Comparison of ENCODE assay signal across 18 mouse cellular contexts in the genomic region with DNA sequence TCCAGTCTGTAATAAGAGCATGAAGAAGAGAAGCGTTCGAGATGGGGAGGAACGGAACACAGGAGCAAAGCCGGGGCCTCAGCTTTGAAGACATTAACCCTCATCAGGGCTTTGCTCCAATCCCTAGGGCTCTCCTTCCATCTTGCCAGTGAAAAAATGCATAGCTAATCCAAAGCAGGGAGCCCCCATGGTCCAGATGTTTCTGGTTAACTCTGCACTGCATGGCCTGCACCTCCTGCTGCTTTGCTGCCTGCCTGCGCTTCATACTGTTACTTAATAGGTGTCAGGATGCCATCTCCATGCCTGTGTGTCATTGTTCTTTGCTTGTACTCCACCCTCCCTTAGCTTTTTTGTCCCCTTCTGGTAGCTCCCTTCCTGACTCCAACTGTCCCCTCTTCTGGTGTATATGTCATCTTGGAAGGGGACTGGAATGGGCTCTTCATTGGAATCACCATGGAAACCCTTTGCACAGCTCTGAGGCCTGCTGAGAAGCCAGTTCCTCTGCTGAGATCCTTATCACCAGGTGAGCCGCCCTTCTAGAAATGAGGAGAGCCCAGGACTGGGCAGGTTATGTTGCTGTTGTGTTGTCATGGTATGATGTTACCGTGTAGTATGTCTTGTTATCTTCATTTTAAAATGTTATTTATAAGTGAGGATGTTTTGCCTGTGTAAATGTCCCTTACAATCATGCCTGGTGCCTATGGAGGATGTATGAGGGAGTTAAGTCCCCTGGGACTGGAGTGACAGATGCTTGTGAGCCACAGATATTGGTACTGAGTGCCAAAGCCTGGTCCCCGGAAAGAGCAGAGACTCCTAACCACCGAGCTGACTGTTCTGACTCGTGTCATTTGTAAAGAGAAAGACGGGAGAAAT. TPM values are rescaled to one million over a fixed set of nuclear protein-coding genes. Genes with fewer than 3 reads are reported as not detected.
DNase-seq lines count a peak whose midpoint lies in the region; ATAC-seq lines count a peak whose summit lies in the region.
"Had no signal": no experiment of that assay in that cellular context is flagged by ENCODE, and none has a peak within 500 bp of the region (broad histone marks: within the 10 kb centered on the region; RNA-seq: fewer than 3 reads in every experiment).

No protein-coding gene starts in this region.

- no peaks in the 10 kb centered on the region for H3K36me3 ChIP-seq in hindbrain, embryonic 16.5 days (ENCODE audit: control insufficient read depth, insufficient read depth, low read length)
- no peaks in the 10 kb centered on the region for H3K36me3 ChIP-seq in hindbrain, embryonic 13.5 days
- H3K36me3 ChIP-seq in limb, embryonic 11.5 days (ENCODE audit: control insufficient read depth, insufficient read depth, low read length), result no peaks in the 10 kb centered on the region
- H3K36me3 ChIP-seq: heart, embryonic 12.5 days; midbrain, embryonic 13.5 days; neural tube, embryonic 12.5 days had no signal

- H3K9me3 ChIP-seq in hindbrain, embryonic 16.5 days (ENCODE audit: control insufficient read depth, low read length), result no peaks in the 10 kb centered on the region
- no peaks in the 10 kb centered on the region for H3K9me3 ChIP-seq in hindbrain, embryonic 13.5 days
- H3K9me3 ChIP-seq in limb, embryonic 11.5 days (ENCODE audit: control insufficient read depth, low read length), result no peaks in the 10 kb centered on the region
- H3K9me3 ChIP-seq: heart, embryonic 12.5 days; midbrain, embryonic 13.5 days; neural tube, embryonic 12.5 days had no signal

- H3K4me2 ChIP-seq in hindbrain, embryonic 16.5 days (ENCODE audit: low read length), result no peak overlapping the region
- H3K4me2 ChIP-seq in hindbrain, embryonic 13.5 days, result no peak overlapping the region
- H3K4me2 ChIP-seq in limb, embryonic 11.5 days (ENCODE audit: low read depth, severe bottlenecking), result 0 out of 2 replicates have a peak overlapping the region, but pooled peaks have one; percentile 2
- H3K4me2 ChIP-seq: heart, embryonic 12.5 days; midbrain, embryonic 13.5 days; neural tube, embryonic 12.5 days had no signal

- H3K9ac ChIP-seq in hindbrain, embryonic 16.5 days (ENCODE audit: low read depth, low read length), result no peak overlapping the region
- no peak overlapping the region for H3K9ac ChIP-seq in hindbrain, embryonic 13.5 days
- no peak overlapping the region for H3K9ac ChIP-seq in limb, embryonic 11.5 days (ENCODE audit: low read length)
- H3K9ac ChIP-seq: heart, embryonic 12.5 days; liver, embryonic 14.5 days; midbrain, embryonic 13.5 days; neural tube, embryonic 12.5 days had no signal

- H3K27ac ChIP-seq in hindbrain, embryonic 16.5 days (ENCODE audit: low read depth, low read length), result no peak overlapping the region
- no peak overlapping the region for H3K27ac ChIP-seq in hindbrain, embryonic 13.5 days
- H3K27ac ChIP-seq in limb, embryonic 11.5 days (replicated peaks; ENCODE audit: low read depth, low read length), result no peak overlapping the region
- H3K27ac ChIP-seq: liver, embryonic 14.5 days; midbrain, embryonic 13.5 days; neural tube, embryonic 12.5 days had no signal

- H3K27me3 ChIP-seq in hindbrain, embryonic 16.5 days (replicated peaks; ENCODE audit: control insufficient read depth, insufficient read depth, low read length), result no peaks in the 10 kb centered on the region; the same call in 1 of the 2 replicates
- H3K27me3 ChIP-seq in hindbrain, embryonic 13.5 days, result peaks cover 8% of the 10 kb centered on the region
- H3K27me3 ChIP-seq in limb, embryonic 11.5 days (ENCODE audit: control insufficient read depth, insufficient read depth, low read length), result no peaks in the 10 kb centered on the region
- H3K27me3 ChIP-seq: heart, embryonic 12.5 days; neural tube, embryonic 12.5 days had no signal

- ATAC-seq in hindbrain, embryonic 16.5 days, result 0 out of 2 replicates have a peak, but pooled peaks have one; percentile 27
- no peak for ATAC-seq in hindbrain, embryonic 13.5 days (ENCODE audit: low FRiP score)
- peak; percentile 73; the same call in 1 of the 2 replicates for ATAC-seq in limb, embryonic 11.5 days (ENCODE audit: insufficient number of reproducible peaks, low FRiP score, low TSS enrichment, low read depth)
- ATAC-seq in erythroid progenitor cell, adult 5-6 weeks (replicated peaks; ENCODE audit: low FRiP score, poor library complexity, severe bottlenecking), result no peak
- ATAC-seq: intestine, postnatal 0 days; midbrain, embryonic 13.5 days had no signal

- peak; percentile 5 for DNase-seq in brain, adult 2 months (ENCODE audit: low read depth, low spot score)
- DNase-seq in embryo, embryonic 9.5 days (ENCODE audit: extremely low spot score), result peak; percentile 17
- peak; percentile 59 for DNase-seq in limb, embryonic 11.5 days (ENCODE audit: low spot score)
- no peak for DNase-seq in thymus, postnatal 14 days
- DNase-seq in cerebellum, postnatal 36 days, result no peak
- DNase-seq: adrenal gland, adult 2 months; cerebellum, adult 8-10 months; kidney, postnatal 14 days; layer of hippocampus, adult 9-11 months; lung, postnatal 10 days had no signal

- peaks cover 3% of the 10 kb centered on the region; the same call in 1 of the 2 replicates for H3K4me1 ChIP-seq in hindbrain, embryonic 16.5 days (ENCODE audit: control insufficient read depth, insufficient read depth, low read depth, low read length)
- peaks cover 6% of the 10 kb centered on the region; the same call in 1 of the 2 replicates for H3K4me1 ChIP-seq in hindbrain, embryonic 13.5 days (replicated peaks)
- H3K4me1 ChIP-seq in limb, embryonic 11.5 days (ENCODE audit: control insufficient read depth, insufficient read depth, low read length), result peaks cover 8% of the 10 kb centered on the region
- H3K4me1 ChIP-seq: heart, embryonic 12.5 days; neural tube, embryonic 12.5 days had no signal

- no peak overlapping the region for H3K4me3 ChIP-seq in hindbrain, embryonic 16.5 days (ENCODE audit: low read length)
- H3K4me3 ChIP-seq in hindbrain, embryonic 13.5 days, result no peak overlapping the region
- H3K4me3 ChIP-seq in limb, embryonic 11.5 days (ENCODE audit: low read depth, low read length), result no peak overlapping the region
- H3K4me3 ChIP-seq: heart, embryonic 12.5 days; midbrain, embryonic 13.5 days; neural tube, embryonic 12.5 days had no signal

- 69% methylated on average over 11 of the region's 11 CpGs for WGBS in hindbrain, embryonic 16.5 days
- WGBS in hindbrain, embryonic 13.5 days, result 75% methylated on average over 11 of the region's 11 CpGs
- 54% methylated on average over 11 of the region's 11 CpGs for WGBS in limb, embryonic 11.5 days

RNA-seq across cellular contexts. Expression of a gene that starts 33.9 kb away (rescaled TPM):
- 5.5 and 7.1 TPM in 2 replicates for polyA plus RNA-seq in hindbrain, embryonic 16.5 days (2015; fragmentation: Nextera tagmentation; extraction: Ambion mirVana)
- polyA plus RNA-seq in hindbrain, embryonic 13.5 days (2015; fragmentation: Nextera tagmentation; extraction: Ambion mirVana), result 3.3 and 4.6 TPM in 2 replicates
- 0.26 and 0.31 TPM in 2 replicates for polyA plus RNA-seq in limb, embryonic 11.5 days (2014; fragmentation: Nextera tagmentation; extraction: Ambion mirVana)
- 1.4 and 3.4 TPM in 2 replicates for total RNA-seq in erythroid progenitor cell, adult 5-6 weeks (2015; ENCODE audit: low replicate concordance)
- 0.51 TPM in 1 of 2 replicates, not detected in the other for total RNA-seq in erythroid progenitor cell, adult 5-6 weeks (2017; ENCODE audit: low replicate concordance)

Comparison
In these comparisons a context has a peak if more than half of its experiments do, and no peak if none do; other contexts are left out.
1. ATAC-seq: peak in hindbrain, embryonic 16.5 days (single experiment) and limb, embryonic 11.5 days (single experiment); none in hindbrain, embryonic 13.5 days (single experiment) and erythroid progenitor cell, adult 5-6 weeks (single experiment).
2. DNase-seq: peak in brain, adult 2 months (single experiment), embryo, embryonic 9.5 days (single experiment) and limb, embryonic 11.5 days (single experiment); none in thymus, postnatal 14 days (single experiment) and cerebellum, postnatal 36 days (0 of 2).